Mouse (Mus musculus) thymus, adult 2 months (tissue): ENCODE results near the gene Gm10251.
"Not testable (repeated sequence)": the region's sequence is repeated elsewhere in the genome, so short reads cannot be mapped to it uniquely, and the experiment has no call there.

Experiments used
- CTCF ChIP-seq: fragments of 200-500 bp; IDR thresholded peaks from 2 replicates; pipeline ENCODE4 v1.5.1; 2012; ENCODE audit warnings: mild to moderate bottlenecking, control low read depth, low read length, moderate library complexity, borderline replicate concordance; ENCODE audit not compliant: control insufficient read depth, poor library complexity, insufficient read depth; ENCODE audit errors: extremely low read depth
- POLR2A ChIP-seq: fragments of 200-500 bp; IDR thresholded peaks from 2 replicates; pipeline ENCODE4 v1.6.1; 2012; ENCODE audit warnings: mild to moderate bottlenecking, low read length, control low read depth, moderate library complexity; ENCODE audit not compliant: control insufficient read depth, poor library complexity, insufficient read depth; ENCODE audit errors: extremely low read depth

- not testable (repeated sequence) for TF ChIP-seq CTCF, POLR2A
Measured at GRCm38 (mm10) chr14:6606436-6606835, 77.5 kb downstream of the Gm10251 start.
